Mouse (Mus musculus): ENCODE measurements around the gene Celf2. TPM values are rescaled to one million over a fixed set of nuclear protein-coding genes. Genes with fewer than 3 reads are reported as not detected.

Celf2 gene
- polyA plus RNA-seq, 1 experiment from 2014 or later: 20.4 TPM

DNA sequence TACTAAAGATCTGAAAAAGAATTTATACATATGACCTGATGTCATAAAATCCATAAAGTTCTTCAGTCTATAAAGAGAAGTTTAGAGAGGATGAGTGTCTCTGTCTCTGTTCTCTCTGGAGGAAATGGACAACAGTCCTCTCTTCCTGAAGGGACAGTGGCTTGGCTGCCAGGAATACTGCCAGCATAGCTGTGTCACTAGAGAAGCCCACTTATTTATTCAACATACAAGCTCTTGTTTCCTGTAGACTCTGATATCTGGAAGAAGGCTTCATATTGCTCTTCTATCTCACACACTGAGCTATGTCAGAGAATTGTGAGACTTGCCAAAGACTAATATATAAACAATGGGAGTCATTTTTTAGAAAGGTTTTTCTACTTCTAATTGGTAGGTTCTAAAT, 260.4 kb downstream of the Celf2 start:
- Histone ChIP-seq H3K27me3 (no peaks in the 10 kb centered on the region), H3K4me1 (no peaks in the 10 kb centered on the region), H3K4me3 (replicated peaks) (no peak overlapping the region), H3K27ac (no peak overlapping the region), H3K9me3 (replicated peaks) (no peaks in the 10 kb centered on the region), H3K36me3 (no peaks in the 10 kb centered on the region), H3K4me2 (no peak overlapping the region), H3K9ac (no peak overlapping the region)
- no peak for ATAC-seq (replicated peaks; ENCODE audit: low FRiP score)

DNA sequence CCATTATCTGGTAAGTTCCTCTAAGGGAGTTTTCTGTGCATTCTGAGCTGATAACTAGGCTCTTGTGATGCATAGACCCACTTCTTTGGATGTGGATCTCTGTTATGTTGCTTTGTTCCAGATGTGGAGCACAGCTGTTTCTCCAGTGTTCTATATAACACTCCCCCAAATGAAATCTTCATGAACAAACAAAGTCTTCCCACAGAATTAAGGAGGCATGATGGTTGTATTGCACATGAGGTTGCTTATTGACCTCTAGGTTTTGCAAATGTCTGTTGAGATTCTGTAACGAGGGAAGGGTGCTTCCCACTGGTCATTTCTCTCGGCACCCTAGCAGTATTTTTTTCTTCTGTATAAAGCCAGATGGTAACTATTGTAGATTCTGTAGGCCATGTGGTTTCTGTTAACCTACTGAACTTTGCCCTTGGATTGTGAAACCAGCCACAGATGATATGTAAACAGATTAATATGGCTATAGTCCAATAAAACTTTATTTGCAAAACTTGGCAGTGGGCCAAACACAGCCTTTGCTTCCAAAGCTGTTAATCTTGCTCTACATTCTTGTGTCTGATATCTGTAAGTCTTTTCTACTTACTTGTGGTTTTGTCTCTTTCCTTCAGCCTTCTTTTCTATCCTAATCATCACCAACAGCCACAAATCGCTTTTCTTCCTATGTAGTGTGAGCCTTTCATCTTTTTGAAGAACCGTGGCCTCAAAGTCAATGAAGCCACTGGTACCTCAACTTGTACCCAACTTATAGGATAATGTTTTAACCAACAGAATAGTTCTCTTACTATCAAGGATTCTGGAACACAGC, 263.2 kb downstream of the Celf2 start:
- Histone ChIP-seq H3K4me1 (no peaks in the 10 kb centered on the region), H3K9ac (no peak overlapping the region)
- WGBS: 51% methylated on average over 4 of the region's 4 CpGs

DNA sequence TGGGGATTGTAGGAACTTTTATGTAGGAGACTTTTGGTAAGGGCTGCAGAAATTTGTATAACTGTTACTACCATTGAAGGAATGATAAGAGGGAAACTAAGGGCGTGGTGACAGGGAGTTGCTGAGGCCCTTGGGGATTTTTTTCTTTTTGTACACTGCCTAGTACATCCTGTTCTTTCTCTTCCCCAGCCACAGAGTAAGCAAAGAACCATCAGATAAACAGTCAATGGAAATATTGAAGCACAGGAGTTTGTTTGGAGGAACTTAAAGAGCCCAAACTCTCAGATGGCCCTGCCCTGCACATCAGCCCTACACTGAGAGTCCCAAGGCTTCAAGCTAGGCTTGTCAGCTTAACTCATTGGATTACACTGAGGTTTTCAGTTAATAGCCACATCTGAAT, 267.2 kb downstream of the Celf2 start:
- Histone ChIP-seq H3K36me3 (no peaks in the 10 kb centered on the region), H3K27me3 (no peaks in the 10 kb centered on the region), H3K4me1 (no peaks in the 10 kb centered on the region), H3K9ac (no peak overlapping the region), H3K27ac (no peak overlapping the region), H3K9me3 (replicated peaks) (no peaks in the 10 kb centered on the region), H3K4me2 (no peak overlapping the region), H3K4me3 (replicated peaks) (no peak overlapping the region)
- ATAC-seq (replicated peaks; ENCODE audit: low FRiP score): no peak
- WGBS: 73% methylated on average over 1 of the region's 1 CpGs

More for the DNA sequence above, 263.2 kb downstream of the Celf2 start:
- peak; percentile 89 for ATAC-seq (replicated peaks; ENCODE audit: low FRiP score)
- no peaks in the 10 kb centered on the region for H3K27me3 ChIP-seq
- no peak overlapping the region for H3K4me3 ChIP-seq (replicated peaks)
- H3K27ac ChIP-seq: peak overlapping the region; percentile 22; the same call in 1 of the 2 replicates
- no peak overlapping the region for H3K4me2 ChIP-seq
- H3K9me3 ChIP-seq (replicated peaks): no peaks in the 10 kb centered on the region
- H3K36me3 ChIP-seq: no peaks in the 10 kb centered on the region

DNA sequence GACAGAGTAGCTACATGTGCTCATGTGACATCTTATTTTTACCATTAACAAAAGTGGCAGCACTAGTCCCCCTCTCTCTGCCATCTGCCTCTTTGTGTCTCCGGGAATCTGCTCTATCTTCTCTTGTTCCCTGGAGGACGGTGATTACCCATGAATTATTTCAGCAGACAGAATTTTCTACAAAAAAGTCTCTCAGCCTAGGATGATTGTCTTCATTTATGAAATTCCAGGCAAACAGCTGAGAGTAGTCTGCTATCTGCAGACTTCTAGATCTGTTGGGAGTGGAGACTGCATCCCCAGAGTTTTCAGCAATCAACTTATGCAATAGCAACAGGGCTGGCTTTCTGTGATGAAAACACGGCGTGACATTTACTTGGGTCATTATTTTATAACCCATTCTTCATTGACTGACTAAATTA, 267.8 kb downstream of the Celf2 start:
- Histone ChIP-seq H3K4me3 (replicated peaks) (no peak overlapping the region), H3K9ac (no peak overlapping the region), H3K27me3 (no peaks in the 10 kb centered on the region), H3K9me3 (replicated peaks) (no peaks in the 10 kb centered on the region), H3K4me2 (no peak overlapping the region), H3K27ac (no peak overlapping the region), H3K4me1 (no peaks in the 10 kb centered on the region), H3K36me3 (no peaks in the 10 kb centered on the region)
- ATAC-seq (replicated peaks; ENCODE audit: low FRiP score): no peak
- 76% methylated on average over 4 of the region's 4 CpGs for WGBS

DNA sequence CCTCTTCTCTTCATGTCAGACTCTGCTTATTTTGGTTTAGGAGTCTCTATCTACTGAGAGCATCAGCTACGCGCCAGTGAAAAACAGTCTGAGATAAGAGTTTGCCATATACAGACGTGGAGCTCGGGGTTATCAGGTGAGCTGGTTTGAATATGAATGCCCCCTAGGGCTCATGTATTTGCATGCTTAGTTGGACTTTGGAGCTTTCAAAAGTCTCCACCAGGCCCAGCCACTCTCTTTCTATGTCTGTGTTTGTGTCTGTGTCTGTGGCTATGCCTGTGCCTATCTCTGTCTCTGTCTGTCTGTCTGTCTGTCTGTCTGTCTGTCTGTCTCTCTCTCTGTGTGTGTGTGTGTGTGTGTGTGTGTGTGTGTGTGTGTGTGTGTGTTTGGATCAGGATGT, 272.1 kb downstream of the Celf2 start:
- ATAC-seq (replicated peaks; ENCODE audit: low FRiP score): no peak
- Histone ChIP-seq H3K4me2 (no peak overlapping the region), H3K4me3 (replicated peaks) (no peak overlapping the region), H3K4me1 (no peaks in the 10 kb centered on the region), H3K36me3 (no peaks in the 10 kb centered on the region), H3K9ac (no peak overlapping the region), H3K27me3 (no peaks in the 10 kb centered on the region), H3K9me3 (replicated peaks) (no peaks in the 10 kb centered on the region), H3K27ac (no peak overlapping the region)
- WGBS: 91% methylated on average over 4 of the region's 4 CpGs

DNA sequence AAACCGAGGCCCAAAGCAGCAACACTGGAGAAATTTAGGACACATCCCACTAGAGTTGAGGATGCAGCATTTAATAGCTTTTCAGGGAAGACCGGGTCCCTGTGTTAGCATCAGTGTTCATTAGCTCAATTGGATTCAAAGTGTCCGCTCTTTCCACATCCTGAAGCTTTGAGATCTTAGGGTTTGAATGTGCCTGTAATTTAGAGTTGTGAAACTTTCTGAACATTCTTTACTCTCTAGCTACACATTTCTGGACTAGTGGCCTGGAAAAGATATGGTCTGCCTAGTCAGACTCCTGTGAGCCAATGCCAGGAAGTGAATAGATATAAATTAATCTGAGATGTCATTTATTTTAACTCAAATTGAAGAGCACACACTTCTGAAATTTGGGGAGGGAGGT, 272.9 kb downstream of the Celf2 start:
- H3K9me3 ChIP-seq (replicated peaks): no peaks in the 10 kb centered on the region
- no peaks in the 10 kb centered on the region for H3K27me3 ChIP-seq
- no peak overlapping the region for H3K27ac ChIP-seq
- no peak overlapping the region for H3K4me3 ChIP-seq (replicated peaks)
- ATAC-seq (replicated peaks; ENCODE audit: low FRiP score): no peak
- H3K4me2 ChIP-seq: no peak overlapping the region
- 89% methylated on average over 3 of the region's 3 CpGs for WGBS
- no peak overlapping the region for H3K9ac ChIP-seq
- H3K4me1 ChIP-seq: no peaks in the 10 kb centered on the region
- H3K36me3 ChIP-seq: no peaks in the 10 kb centered on the region

DNA sequence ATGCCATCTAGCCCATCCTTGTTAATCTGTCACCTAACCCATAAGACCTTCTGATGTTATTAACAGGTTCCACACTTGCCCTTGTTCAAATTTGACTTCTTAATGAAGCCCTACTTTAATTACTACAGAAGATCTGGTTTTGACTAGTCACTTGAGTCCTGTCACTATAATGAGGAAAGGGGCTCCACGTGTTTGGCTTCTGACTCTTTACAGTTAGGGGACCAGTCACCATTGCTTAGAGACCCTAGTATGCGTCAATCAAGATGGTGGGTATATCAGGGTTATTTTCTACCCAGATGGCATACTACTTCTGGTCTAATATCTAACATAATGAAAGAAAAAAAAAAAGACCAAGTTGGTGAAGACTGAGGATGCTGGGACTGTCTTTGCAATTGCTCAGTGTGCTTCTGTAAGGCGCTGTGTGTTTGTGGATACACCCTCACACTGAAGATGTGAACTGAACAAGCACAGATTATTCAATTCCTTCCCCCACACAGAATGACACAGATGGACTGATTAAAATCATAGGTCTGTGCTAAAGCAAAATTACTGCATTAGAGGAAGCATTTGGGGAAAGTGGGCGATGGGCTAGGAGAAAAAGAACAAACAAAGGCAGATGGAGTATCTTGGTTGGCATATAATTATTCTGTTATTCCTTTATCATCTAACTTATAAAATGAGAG, 274.2 kb downstream of the Celf2 start:
- H3K27ac ChIP-seq: no peak overlapping the region
- H3K9me3 ChIP-seq (replicated peaks): no peaks in the 10 kb centered on the region
- ATAC-seq (replicated peaks; ENCODE audit: low FRiP score): no peak
- H3K36me3 ChIP-seq: no peaks in the 10 kb centered on the region
- H3K4me3 ChIP-seq (replicated peaks): no peak overlapping the region
- 88% methylated on average over 4 of the region's 4 CpGs for whole genome bisulfite sequencing
- no peak overlapping the region for H3K4me2 ChIP-seq
- H3K27me3 ChIP-seq: no peaks in the 10 kb centered on the region
- H3K9ac ChIP-seq: no peak overlapping the region
- no peaks in the 10 kb centered on the region for H3K4me1 ChIP-seq

DNA sequence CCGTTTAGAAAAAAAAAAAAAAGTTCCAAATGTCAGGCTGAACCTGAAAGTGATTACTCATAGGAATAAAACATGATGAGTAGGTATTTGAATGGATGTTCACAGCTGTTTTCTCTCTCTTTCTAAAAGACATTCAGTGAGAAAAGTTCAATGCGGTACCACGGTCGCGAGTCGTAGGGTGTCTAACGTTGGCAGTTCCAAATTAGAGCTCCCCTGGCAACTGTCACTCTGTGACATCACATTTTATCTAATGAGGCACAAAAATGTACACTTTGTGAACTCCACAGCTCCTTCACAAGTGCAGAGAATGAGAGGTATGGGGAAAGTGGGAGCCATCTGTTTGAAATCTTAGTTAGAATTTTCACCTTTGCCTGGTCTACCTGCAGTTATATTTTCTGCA, 274.8 kb downstream of the Celf2 start:
- ATAC-seq (replicated peaks; ENCODE audit: low FRiP score): no peak
- H3K4me1 ChIP-seq: no peaks in the 10 kb centered on the region

DNA sequence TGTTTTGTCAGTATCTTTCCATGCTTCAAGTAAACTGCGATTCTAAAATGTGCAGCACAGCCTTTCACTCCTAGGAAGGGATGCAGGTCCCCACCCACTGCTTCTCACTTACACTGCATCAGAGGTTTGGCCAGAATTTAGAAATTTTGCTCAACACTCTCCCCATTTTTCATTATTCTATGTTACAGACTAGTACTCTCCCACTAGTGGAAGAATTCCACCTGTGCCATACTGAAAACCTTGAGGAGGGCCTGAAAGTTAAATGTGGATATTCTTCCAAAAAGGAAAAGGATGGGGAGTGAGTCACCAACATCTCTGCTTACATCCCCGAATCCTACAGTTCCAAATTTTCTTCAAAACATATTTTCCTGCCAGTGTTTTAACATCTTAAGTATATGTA, 276.0 kb downstream of the Celf2 start:
- Histone ChIP-seq H3K4me1 (no peaks in the 10 kb centered on the region), H3K27ac (no peak overlapping the region), H3K36me3 (no peaks in the 10 kb centered on the region), H3K9me3 (replicated peaks) (no peaks in the 10 kb centered on the region), H3K27me3 (no peaks in the 10 kb centered on the region), H3K4me3 (replicated peaks) (no peak overlapping the region), H3K4me2 (no peak overlapping the region), H3K9ac (no peak overlapping the region)
- 86% methylated on average over 2 of the region's 2 CpGs for WGBS
- no peak for ATAC-seq (replicated peaks; ENCODE audit: low FRiP score)

More for the DNA sequence above, 274.8 kb downstream of the Celf2 start:
- no peak overlapping the region for H3K9ac ChIP-seq
- H3K27ac ChIP-seq: no peak overlapping the region
- WGBS: 81% methylated on average over 7 of the region's 7 CpGs
- H3K27me3 ChIP-seq: no peaks in the 10 kb centered on the region
- no peaks in the 10 kb centered on the region for H3K36me3 ChIP-seq
- H3K9me3 ChIP-seq (replicated peaks): no peaks in the 10 kb centered on the region
- H3K4me2 ChIP-seq: no peak overlapping the region
- H3K4me3 ChIP-seq (replicated peaks): no peak overlapping the region

DNA sequence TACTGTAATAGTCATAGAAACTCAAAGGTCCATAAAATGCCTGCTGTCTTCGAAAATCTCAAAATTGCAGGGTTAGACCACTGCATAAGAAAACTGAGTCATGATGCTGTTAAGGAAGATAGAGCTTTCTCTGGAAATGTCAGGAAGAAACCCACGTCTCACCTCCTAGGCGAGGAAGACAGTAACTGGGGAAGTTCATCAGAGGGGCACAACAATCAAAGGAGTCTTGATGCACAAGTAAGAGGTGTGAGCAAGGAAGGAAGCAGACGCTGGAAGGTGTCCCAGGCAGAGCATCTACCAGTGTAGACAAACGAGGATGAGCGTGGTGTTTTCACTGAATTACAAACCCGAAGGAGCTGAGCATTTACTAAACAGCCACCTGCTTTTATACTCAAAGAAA, 282.6 kb downstream of the Celf2 start:
- 81% methylated on average over 7 of the region's 7 CpGs for WGBS
- ATAC-seq (replicated peaks; ENCODE audit: low FRiP score): no peak

DNA sequence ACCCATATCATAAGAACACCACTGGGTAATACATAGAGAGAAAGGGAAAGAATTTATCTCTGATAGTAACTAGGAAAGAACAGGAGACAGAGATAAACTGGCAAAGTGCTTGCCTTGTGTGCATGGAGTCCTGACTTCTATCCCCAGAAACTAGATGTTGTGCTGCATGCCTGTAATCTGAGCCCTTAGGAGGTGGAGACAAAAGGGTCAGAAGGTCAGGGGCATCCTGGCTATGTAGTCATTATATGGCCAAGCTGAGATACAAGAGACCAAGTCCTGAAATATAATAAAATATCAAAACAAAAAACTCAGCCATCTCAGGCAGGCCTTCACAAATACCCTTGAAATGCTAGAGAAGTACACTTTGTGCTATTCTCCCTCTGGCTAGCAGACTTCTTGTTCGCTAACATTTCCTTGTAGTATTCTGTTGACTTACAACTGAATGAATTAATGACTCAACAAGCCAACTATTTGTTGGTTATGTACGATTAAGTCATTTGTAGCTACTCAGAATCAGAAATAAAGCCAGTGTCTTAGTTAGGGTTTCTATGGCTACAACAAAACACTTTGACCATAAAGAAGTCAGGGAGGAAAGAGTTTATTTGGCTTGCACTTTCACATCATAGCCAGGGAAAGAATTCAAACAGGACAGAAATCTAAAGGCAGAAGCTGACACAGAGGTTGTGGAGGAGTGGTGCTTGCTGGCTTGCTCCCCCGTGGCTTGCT, 284.9 kb downstream of the Celf2 start:
- no peak for ATAC-seq (replicated peaks; ENCODE audit: low FRiP score)
- Histone ChIP-seq H3K9ac (no peak overlapping the region), H3K36me3 (no peaks in the 10 kb centered on the region), H3K9me3 (replicated peaks) (no peaks in the 10 kb centered on the region), H3K27me3 (no peaks in the 10 kb centered on the region), H3K4me2 (no peak overlapping the region), H3K27ac (no peak overlapping the region), H3K4me1 (no peaks in the 10 kb centered on the region), H3K4me3 (replicated peaks) (no peak overlapping the region)
- WGBS: 50% methylated on average over 3 of the region's 3 CpGs

More for the DNA sequence above, 282.6 kb downstream of the Celf2 start:
- Histone ChIP-seq H3K4me2 (no peak overlapping the region), H3K27me3 (no peaks in the 10 kb centered on the region), H3K4me3 (replicated peaks) (no peak overlapping the region), H3K9ac (no peak overlapping the region), H3K4me1 (no peaks in the 10 kb centered on the region), H3K27ac (no peak overlapping the region), H3K36me3 (no peaks in the 10 kb centered on the region), H3K9me3 (replicated peaks) (no peaks in the 10 kb centered on the region)

DNA sequence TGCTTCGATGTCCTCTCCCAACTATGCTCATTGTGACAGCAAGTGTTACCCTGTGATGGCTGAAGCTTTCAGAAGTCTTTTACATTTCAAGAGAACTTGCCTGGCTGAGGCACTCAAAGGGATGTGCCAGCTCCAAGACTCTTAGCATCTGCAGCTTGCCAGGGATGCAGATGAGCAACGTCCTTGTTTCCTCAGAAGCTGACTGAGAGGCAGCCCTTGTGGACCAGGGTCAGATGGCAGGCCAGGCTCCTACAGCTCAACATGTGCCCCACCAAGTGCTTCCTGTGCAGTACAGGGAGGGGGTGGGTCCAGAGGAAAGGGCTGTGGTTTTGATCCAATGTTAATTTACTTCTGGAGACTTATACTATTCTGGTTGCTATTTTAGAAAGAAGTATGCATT, 285.8 kb downstream of the Celf2 start:
- Histone ChIP-seq H3K27ac (no peak overlapping the region), H3K9ac (no peak overlapping the region), H3K4me2 (no peak overlapping the region), H3K4me3 (replicated peaks) (no peak overlapping the region), H3K9me3 (replicated peaks) (no peaks in the 10 kb centered on the region), H3K27me3 (no peaks in the 10 kb centered on the region), H3K36me3 (no peaks in the 10 kb centered on the region), H3K4me1 (no peaks in the 10 kb centered on the region)
- no peak for ATAC-seq (replicated peaks; ENCODE audit: low FRiP score)
- 49% methylated on average over 2 of the region's 2 CpGs for WGBS

All from kidney, embryonic 15.5 days (tissue).